Mouse (Mus musculus) heart, adult 11 months (tissue): ENCODE data around the gene Klhl40.

Source experiments
- DNase-seq: peaks from one replicate; pipeline ENCODE4 v3.0.0; 2022

The Klhl40 gene

DNA sequence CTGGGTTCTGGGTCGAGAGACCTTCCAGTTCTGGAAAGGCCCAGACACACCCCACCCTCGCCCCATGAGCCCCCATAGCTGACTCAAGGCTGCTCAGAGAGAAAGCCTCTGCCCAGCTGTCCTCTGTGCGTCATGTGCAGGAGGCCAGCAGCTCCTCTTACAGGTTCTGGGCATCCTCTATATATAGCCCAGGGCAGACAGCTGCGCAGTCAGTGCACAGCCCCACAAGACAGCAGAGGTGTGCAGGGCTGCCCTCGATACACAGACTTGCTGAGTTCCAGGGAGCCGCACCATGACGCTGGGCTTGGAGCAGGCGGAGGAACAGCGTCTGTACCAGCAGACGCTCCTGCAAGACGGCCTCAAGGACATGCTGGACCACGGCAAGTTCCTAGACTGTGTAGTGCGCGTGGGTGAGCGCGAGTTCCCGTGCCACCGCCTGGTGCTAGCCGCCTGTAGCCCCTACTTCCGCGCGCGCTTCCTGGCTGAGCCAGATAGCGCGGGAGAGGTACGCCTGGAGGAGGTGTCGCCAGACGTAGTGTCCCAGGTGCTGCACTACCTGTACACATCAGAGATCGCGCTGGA is at the start of gene Klhl40:
TSS of gene Klhl40 (plus strand) at position 124 of the 582 bp plus-strand sequence.
- peak; percentile 94 for DNase-seq

DNA sequence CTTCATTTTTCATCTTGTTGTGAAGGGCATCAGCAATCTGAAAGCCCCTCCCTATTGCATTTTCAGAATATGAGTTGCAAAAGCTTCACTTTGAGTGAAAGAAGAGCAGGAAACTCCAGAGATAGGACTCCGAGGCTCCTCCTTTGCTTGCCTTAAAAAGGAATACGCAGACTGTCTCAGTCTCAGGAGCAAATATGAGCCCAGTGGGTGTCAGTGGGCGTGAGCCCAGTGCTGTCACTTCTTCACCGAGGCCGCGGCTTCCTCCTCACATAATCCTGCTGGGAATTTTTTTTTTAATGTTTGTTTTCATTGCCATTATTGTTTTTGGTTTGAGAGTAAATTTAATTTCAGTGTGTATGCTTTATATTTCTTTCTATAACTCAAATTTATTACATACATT is 36.9 kb upstream of the Klhl40 start:
- no peak for DNase-seq

DNA sequence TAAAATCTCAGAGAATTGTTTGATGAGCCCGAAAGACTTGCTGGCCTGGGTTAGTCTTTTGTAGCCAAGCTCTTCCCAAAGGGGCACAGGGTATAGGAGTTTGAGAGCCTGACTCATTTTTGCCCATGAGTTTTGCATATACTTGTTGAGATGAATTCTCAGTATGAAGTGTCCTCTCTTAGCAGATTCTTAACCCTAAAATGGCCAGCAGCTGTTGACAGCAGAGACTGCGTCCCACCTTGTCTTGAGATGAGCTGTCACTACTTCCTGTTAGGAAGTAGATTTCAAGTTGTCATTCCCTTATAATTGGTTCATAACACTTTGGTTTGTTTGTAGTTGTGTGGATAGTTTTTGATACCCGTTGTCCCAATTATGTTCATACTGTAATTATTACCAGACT is 36.2 kb upstream of the Klhl40 start:
- no peak for DNase-seq

DNA sequence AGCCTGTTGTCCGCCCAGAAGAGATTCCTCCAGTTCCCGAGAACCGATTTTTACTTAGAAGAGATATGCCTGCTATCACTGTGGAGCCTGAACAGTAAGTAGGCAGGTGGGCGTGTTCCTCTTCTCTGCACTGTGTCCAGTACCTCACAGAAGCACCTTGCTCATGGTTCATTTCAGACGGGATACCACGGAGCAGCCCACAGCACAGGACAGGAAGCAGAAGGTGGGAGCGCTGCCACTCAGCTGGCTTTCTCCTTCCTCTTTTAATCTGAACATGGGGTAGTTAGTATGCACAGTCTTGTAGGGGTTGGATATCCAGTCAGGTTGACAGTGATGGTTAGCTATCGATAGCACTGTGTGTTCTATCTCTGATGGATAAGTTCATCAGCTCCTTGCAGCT is 33.4 kb upstream of the Klhl40 start:
- no peak for DNase-seq

DNA sequence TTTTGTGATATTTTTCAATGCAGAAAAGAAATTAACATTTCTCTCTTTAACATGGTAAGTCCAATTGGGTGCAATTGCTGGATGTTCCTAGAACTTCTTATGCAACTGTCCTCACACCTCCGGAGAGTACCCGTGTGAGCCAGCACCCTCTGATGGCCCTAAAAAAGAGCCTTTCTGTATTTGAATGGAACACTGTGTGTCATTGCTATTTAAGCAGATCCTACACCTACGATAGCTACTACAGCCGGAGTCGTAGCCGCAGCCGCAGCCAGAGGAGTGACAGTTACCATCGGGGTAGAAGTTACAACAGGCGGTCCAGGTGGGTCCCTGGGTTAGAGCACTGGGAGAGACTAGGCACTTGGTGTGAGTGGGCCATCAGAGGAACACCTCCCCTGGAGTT is 24.6 kb upstream of the Klhl40 start:
- no peak for DNase-seq

DNA sequence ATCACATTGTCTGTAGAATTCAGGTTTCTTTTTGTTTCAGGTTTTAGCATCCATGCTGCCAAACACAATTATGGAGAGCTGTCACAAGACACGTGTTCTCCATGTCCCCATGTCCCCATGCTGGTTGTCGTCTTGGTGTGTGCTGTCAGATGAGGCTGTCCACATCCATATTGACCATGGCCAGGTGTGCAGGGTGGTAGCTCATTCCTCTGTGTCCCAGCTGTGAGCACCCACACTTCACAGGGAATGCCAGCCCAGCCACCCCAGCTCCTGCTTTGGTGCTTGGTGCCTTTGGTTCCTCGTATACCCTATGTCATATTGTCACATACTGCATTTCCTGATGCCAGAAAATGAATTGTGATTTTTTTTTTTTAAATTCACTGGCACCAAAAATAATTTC is 22.8 kb upstream of the Klhl40 start:
- DNase-seq, result peak; percentile 87

DNA sequence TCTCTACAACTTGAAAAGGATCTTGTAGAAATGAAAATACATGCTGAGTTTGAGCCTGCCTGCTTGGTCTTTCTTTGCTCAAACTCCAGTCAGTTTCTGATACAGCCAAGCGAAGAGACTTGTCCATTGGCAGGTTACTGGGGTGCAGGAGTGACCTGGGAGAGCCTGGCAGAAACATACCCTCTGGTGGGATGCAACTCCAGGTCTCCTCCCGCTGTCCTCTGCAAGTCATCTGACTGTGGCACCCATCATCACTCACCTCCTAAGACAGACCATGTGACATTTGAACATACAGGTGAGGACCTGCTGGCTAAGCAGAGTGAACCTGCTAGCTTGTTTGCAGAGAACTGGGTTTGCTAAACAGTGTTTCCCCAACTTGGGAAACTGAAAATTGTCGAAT is 20.6 kb upstream of the Klhl40 start:
- peak; percentile 83 for DNase-seq

DNA sequence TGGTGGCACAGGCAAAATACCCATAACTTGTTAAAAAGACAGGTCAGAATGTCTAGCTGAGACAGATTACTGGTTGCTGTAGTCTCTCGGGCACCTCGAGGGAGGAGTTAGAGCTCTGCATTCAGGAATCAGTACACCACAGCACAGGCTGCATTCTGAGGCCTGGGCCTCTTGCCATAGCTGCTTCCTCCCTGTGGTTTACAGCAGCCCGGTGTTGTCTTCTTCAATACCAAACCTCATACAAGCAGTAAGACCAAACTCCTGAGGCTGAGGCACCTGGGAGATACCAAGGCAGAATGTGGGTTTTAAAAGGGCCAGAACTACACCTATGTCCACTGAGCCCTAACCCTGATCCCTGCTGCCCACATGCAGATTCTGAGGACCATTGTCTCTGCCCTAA is 20.0 kb upstream of the Klhl40 start:
- DNase-seq, result peak; percentile 89

DNA sequence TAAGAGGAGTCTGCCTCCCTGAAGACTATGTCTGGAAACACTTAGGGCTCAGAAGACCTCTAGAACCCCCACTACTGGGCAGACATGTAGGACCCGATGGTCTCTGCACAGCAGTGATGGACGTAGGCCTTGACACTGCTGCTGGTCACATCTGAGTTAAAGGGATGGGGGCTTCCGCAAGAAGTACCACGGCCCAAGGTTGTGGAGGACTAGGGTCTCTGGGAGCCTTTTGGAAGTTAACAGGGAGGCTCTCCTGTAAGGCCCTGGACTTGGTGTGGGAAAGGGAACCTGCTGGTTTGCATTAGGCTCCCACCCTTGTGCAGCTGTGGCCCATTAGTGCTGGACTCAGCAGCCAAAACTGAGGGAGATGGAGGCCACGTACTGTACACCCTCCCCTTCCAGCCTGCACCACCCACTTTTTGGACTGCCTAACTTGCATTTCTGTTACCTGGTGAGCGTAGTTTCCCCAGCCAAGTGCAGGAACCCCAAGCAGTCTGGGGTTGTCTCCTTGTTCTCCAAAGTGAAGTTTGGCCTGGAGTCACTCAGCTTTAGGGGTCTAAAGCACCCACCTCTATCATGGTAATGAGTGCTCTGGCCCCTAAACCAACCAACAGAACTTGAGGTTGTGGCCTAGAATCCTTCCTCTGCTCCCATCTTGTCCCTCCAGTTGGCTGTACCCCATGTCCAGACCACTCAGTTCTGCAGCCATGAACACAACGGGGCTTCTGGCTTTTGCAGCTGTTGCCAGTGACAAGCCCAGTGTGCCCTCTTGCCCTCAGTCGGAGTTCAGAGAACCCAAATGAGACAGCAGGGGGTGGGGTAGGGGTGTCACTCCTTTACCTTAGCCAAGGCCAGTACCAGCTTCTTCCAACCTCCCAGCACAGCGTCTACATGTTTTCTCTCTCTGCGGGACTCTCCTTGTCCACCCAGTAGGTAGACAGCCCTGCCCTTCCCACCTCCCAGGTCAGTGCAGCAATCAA is 19.3 kb upstream of the Klhl40 start:
- peak; percentile 95 for DNase-seq

DNA sequence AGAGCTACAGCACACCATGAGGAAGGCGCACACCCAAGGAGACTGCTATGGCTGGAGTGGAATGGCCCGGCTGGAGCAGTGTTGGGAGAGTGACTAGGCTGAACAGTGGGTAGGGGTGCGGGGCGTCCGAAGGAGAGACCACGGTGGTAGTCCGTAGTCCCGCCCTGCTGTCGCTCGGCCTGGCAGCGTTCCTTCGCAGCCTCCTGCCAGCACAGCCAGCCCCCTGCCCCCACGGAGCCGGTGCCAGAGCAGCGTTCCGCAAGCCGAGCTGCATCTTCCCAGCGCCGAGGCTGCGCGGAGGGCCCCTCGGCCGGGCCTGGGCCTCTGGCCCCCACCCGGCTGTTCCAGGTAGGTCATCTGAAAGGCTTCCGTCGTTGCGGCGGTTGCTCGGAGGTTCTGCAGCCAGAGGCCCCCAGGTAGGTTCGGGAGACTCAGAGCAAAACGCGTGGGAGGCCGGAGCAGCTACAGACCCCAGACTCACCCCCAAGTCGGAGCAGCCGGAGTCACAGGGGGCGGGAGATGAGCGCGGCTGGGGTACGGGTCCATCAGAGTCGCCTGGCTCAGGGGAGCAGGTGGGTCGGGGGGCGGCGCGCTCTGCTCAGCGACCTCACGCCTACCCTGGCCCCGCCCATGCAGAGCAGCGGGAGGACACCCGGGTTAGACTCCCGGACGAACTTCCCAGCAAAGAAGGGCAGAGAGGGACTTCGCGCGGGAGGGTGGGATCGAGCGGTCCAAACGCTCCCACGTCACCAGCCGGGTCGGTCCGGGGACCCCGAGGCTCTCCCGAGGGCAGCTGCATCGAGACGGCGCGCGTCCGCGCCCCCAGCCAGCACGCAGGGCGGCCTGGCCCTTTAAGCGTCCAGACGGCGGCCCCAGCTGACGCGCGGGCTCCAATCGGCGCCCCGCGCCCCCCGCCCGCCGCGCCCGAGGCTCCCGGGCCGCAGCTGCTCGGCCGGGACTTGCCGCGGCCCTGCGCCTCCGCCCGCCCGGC is 18.0 kb upstream of the Klhl40 start, which contains the start of gene Zfp651:
TSS of gene Zfp651 (plus strand) at position 240 of the 991 bp plus-strand sequence.
- peak; percentile 97 for DNase-seq

DNA sequence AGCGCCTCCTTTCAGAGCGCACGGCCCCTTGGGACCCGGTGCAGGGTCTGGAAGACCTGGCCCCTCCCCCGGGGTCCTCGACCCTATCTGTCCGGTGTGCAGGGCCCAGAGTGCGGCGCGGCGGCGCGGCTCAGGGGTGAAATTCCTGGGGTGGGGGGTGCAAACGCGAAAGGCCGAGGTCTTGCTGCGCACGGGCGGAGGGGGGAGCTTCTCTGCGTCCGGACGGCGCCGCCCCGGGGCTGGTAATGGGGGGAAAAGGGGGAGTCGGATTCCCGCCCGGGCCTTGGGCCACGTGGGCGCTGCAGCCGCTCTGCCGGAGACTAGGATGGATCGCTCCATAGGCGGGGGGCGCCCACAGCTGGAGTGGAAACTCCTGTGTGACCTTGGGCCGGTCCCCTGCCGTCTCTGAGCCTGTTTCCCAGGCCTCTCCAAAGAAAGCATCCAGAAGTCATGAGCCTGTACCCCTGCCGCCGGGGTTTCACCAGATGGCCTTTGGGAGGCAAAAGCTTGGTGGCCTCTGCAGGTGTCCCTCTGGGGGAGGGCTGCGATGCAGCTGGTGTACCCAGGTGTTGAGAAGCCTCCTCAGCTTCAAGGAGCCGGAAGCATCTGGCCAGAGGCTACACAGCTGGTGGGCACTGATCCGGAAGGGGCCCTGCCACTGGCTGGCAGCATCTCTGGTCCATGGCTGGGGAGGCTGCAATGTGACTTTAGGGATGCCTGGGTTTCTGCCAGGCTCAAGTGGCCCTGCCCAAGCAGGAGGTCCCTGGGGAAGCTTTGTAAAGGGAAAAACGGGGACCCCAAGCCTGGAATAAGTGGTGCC is 16.9 kb upstream of the Klhl40 start:
- peak; percentile 97 for DNase-seq

DNA sequence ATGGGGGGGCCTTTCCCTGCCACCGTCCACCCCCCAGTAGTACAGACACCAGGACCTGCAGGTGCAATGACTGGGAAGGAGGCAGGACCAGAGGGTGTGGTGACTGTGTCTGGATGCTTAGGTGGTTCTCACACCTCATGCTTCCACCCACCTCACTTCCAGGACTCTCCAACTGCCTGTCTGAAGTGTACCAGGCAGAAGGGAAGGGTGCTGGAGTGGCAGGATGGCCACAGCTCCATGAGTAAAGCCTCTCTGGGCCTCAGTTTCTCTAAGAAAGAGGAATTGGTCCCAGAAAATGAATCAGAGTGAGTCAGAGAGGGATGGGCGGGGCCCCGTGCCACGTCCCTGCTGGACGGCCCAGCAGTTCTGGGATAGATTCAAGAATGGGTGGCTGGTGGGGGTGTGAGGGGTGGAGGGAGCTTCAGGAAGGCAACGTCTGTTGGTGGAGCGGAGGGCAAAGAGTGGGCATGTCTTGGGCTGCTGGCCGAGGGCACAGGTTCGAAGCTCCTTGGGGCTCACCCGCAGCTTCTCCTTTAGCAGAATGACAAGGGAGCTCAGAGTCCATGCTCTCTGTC is 16.2 kb upstream of the Klhl40 start:
- peak; percentile 91 for DNase-seq

DNA sequence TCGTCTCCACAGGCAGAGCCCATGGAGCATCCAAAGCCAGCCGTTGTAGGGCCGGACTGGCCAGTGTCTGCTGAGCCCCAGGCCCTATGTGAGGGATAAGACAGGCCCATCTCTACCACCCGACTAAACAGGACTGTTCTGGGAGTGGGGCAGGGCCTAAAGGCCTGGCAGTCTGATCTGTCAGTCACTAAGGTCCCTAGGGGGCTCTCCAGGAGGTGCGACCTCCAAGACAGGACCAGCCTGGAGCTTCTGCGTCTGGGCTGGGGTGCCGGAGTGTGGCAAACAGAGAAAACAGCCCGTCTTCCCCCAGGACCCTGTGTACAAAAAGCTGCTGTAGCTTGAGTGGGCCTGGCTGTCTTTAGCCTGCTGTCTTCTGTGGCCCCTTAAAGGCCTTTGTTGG is 15.6 kb upstream of the Klhl40 start:
- peak; percentile 94 for DNase-seq

DNA sequence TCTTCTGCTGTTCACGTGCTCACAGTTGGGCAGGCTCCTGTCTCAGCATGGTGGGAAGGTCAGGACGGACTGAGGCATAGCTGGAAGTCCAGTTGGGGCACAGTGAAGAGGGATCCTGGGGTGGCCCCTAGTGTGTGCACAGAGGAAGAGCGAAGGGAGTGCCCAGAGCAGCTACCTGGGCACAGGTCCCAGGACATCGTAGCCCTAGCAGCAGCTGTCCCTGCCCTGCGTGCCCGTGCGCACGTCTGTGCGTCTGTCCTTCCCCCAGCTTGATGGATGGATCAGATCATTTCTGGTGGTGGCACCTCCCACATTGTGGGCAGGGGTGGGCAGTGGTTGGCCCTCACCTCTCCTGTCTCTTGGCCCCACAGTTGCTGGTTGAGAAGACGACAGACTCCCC is 15.2 kb upstream of the Klhl40 start:
- no peak for DNase-seq

DNA sequence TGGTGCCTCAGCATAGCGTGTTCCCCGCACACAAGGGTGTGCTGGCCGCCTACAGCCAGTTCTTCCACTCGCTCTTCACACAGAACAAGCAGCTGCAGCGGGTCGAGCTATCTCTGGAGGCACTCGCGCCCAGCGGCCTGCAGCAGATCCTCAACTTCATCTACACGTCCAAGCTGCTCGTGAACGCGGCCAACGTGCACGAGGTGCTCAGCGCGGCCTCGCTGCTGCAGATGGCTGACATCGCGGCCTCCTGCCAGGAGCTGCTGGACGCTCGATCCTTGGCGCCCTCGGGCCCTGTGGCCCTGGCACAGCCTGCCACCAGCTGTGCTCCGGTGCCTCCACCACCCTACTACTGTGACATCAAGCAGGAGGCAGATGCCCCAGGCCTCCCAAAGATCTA is 14.6 kb upstream of the Klhl40 start:
- peak; percentile 91 for DNase-seq

DNA sequence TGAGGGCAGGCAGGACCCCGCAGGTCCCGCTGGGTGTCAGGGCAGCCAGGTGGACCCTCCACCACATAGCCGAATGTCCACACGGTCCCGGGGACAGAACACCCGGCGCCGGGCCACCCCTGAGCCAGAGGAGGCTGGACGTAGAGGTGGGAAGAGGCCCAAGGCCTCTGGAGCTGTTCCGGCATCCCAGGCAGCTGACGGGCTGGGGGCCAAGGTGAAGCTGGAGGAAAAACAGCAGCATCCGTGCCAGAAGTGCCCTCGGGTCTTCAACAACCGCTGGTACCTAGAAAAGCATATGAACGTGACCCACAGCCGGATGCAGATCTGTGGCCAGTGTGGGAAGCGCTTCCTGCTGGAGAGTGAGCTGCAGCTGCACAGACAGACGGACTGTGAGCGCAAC is 13.7 kb upstream of the Klhl40 start:
- DNase-seq, result peak; percentile 96

DNA sequence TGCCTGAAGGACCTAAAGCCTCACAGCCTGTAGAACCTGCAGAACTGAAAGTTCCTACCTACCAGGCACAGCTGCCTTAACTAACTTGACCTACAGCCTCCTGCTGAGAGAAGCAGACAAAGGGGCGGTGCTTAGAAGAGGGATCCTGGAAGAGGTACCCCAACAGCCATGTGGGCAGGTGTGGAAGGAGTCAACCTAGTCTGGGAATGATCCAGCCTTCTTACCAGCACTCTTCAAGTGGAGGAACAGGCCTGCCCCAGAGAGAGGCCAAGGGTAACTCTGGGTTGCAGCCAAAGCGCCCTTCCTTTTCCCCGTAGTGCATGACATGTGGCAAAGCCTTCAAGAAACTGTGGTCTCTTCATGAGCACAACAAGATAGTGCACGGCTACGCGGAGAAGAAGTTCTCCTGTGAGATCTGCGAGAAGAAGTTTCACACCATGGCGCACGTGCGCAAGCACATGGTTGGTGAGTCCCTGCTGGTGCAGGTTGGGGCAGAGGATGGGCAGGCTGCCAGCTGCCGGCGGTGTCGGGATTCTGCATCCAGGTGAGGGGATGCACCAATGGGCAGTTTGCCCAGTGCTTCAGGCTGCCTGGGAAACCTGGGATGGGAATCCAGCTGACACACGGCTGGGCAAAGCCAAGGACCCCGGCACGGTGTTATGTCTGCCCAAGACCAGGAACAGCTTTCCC is 12.1 kb upstream of the Klhl40 start:
- peak; percentile 91 for DNase-seq

DNA sequence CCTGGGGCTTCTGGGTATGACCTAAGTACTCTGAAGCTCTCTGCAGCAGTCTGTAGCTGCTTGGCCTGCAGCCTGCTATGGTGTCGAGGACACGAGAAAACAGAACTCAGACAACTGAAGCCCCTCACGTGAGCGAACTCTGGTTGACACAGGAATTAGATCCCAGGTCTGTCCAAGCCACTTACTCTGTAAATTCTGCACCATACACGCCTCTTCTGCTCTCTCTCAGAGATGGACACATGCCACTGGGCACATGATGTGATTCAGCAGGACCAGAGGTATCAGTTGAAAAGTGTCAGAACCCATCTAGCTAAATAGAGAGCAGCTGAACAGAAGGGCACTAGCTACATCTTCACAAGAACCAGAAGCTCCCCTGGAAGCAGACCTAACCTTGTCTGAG is 5.0 kb upstream of the Klhl40 start:
- peak; percentile 87 for DNase-seq

DNA sequence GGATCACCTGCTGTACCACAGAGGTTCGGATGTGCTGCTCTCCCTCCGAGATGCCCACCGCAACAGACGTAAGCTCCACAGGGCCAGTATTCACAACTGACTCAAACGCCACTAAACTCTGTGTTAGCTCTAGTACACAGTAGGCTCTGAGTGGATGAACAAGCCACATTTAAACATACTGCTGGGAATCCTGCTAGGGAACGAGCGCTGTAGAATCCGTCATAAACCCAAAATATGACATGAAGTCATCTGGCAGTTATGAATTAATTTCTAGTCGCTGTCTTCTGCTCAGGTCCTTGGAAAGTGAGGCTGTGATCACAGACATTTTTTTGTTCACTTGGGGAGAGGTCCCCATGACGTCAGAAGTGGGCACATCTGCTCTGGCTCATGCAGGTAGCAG is 1.5 kb upstream of the Klhl40 start:
- no peak for DNase-seq

DNA sequence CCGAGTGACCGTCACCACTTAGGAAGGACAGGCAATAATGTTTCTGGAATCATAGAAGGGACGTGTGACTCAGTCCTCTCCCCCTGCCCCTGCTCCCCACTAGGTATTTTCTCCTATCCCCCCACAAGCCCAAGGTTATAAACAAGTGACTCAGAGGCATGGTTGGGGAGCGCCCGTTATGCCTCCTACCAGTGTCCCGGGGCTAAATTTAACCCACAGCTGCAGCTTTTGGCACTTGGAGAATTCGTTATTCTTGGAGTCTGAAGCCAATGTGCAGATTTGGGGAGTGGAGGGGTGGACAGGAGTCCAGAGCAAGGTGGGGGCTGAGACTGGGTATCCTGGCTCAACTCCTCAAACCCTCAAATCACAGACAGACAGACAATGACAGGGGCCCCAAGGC is 896 bp upstream of the Klhl40 start:
- peak; percentile 94 for DNase-seq

DNA sequence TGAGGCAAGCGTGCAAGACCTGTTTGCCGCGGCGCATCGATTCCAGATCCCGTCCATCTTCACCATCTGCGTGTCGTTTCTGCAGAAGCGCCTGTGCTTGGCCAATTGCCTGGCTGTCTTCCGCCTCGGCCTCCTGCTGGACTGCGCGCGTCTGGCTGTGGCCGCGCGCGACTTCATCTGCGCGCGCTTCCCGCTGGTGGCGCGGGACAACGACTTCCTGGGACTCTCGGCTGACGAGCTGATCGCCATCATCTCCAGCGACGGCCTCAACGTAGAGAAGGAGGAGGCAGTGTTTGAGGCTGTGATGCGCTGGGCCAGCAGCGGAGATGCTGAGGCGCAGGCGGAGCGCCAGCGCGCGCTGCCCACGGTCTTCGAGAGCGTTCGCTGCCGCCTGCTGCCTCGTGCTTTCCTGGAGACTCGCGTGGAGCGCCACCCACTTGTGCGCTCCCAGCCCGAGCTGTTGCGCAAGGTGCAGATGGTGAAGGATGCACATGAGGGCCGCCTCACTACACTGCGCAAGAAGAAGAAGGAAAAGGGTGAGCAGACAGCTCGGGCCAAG is 738 bp downstream of the Klhl40 start:
- DNase-seq, result no peak
